Mouse (Mus musculus) midbrain, postnatal 0 days (tissue): ENCODE results near the gene Fbxl17. TPM values are rescaled to one million over a fixed set of nuclear protein-coding genes. Genes with fewer than 3 reads are reported as not detected.

Experiments used
- ATAC-seq: fragments of 200-750 bp; cut with Nextera tagmentation; 2 replicates; pipeline ENCODE4 v1.8.0; 2017; ENCODE audit warnings: moderate number of reproducible peaks, mild to moderate bottlenecking, moderate TSS enrichment, moderate library complexity; ENCODE audit not compliant: low FRiP score
- DNase-seq: peaks from one replicate; pipeline ENCODE4 v3.0.0-alpha.2; 2015; ENCODE audit warnings: low spot score
- H3K27ac ChIP-seq: fragments of 300-500 bp; sonication (generic); 2 replicates; pipeline ENCODE4 v1.5.1; 2014; ENCODE audit warnings: low read depth, mild to moderate bottlenecking, low read length, mixed read lengths
- H3K27me3 ChIP-seq: fragments of 300-500 bp; sonication (generic); 2 replicates; pipeline ENCODE4 v1.6.1; 2014; ENCODE audit warnings: low read length, control low read depth, mixed read lengths; ENCODE audit not compliant: insufficient read depth
- H3K36me3 ChIP-seq: fragments of 300-500 bp; sonication (generic); 2 replicates; pipeline ENCODE4 v1.6.1; 2014; ENCODE audit warnings: low read length, control low read depth, mixed read lengths; ENCODE audit not compliant: insufficient read depth
- H3K4me1 ChIP-seq: fragments of 300-500 bp; sonication (generic); 2 replicates; pipeline ENCODE4 v1.6.1; 2014; ENCODE audit warnings: mild to moderate bottlenecking, control low read depth, antibody characterized with exemption, low read length, mixed read lengths; ENCODE audit not compliant: insufficient read depth
- H3K4me2 ChIP-seq: fragments of 300-500 bp; sonication (generic); 2 replicates; pipeline ENCODE4 v1.6.1; 2014; ENCODE audit warnings: low read depth, mild to moderate bottlenecking, low read length, mixed read lengths; ENCODE audit not compliant: poor library complexity, severe bottlenecking
- H3K4me3 ChIP-seq: fragments of 300-500 bp; sonication (generic); 2 replicates; pipeline ENCODE4 v1.5.1; 2014; ENCODE audit warnings: low read depth, mild to moderate bottlenecking, low read length, moderate library complexity
- H3K9ac ChIP-seq: fragments of 300-500 bp; sonication (generic); replicated peaks from 2 replicates; pipeline ENCODE4 v1.6.1; 2014; ENCODE audit warnings: mild to moderate bottlenecking, low read length, moderate library complexity, mixed read lengths; ENCODE audit not compliant: poor library complexity, severe bottlenecking
- H3K9me3 ChIP-seq: fragments of 300-500 bp; sonication (generic); 2 replicates; pipeline ENCODE4 v1.6.1; 2016; ENCODE audit warnings: low read length, control low read depth
- CTCF ChIP-seq: IDR thresholded peaks from 2 replicates; pipeline ENCODE4 v1.5.1; 2016; ENCODE audit warnings: antibody characterized with exemption, mild to moderate bottlenecking
- WGBS: fragments of 180-500 bp; shearing (Covaris S2); extraction: QIAGEN DNeasy Blood & Tissue Kit; methylation state at CpG from one replicate; pipeline ENCODE4 v1.1.7; 2014; 5-methylcytosine and 5-hydroxymethylcytosine counted together
- polyA plus RNA-seq: library from polyadenylated mRNA; unstranded; fragments of >200 nt; fragmentation: Nextera tagmentation; extraction: Ambion mirVana; gene quantifications from 2 replicates; pipeline ENCODE4 v1.2.1, GENCODE M21; 2015
- total RNA-seq: library from RNA; depleted of rRNA; stranded (reverse); fragments of >200 nt; gene quantifications from 2 replicates; pipeline ENCODE4 v1.2.3, GENCODE M21; 2014

Gene Fbxl17
- total and polyA plus RNA-seq, 2 experiments from 2014 or later: 16.6 to 39.2 TPM

DNA sequence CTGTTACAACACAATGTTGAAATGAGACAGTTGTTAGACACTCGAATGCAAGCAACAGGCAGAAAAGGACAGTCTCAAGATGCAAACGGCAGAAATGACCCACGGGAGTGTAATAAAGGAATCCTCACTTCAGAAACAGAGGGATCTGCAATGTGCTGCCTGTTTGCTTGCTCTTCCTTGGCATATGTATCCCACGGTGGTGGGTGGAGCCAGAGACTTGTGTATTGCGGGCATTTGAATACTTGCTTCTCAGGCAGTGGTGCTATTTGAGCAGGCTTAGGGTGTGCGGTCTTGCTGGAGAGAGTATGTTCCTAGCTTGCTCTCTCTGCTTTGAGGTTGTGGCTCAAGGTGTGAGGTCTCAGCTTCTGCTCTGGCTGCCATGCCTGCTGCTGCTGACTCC is 228.8 kb downstream of the Fbxl17 start:
- Histone ChIP-seq H3K27me3 (no peaks in the 10 kb centered on the region), H3K36me3 (no peaks in the 10 kb centered on the region), H3K9me3 (no peaks in the 10 kb centered on the region), H3K4me1 (no peaks in the 10 kb centered on the region), H3K4me2 (no peak overlapping the region), H3K4me3 (no peak overlapping the region), H3K9ac (no peak overlapping the region), H3K27ac (no peak overlapping the region)
- no peak for TF ChIP-seq CTCF
- DNase-seq (no peak), ATAC-seq (no peak)
- WGBS: 71% methylated on average over 6 of the region's 6 CpGs

DNA sequence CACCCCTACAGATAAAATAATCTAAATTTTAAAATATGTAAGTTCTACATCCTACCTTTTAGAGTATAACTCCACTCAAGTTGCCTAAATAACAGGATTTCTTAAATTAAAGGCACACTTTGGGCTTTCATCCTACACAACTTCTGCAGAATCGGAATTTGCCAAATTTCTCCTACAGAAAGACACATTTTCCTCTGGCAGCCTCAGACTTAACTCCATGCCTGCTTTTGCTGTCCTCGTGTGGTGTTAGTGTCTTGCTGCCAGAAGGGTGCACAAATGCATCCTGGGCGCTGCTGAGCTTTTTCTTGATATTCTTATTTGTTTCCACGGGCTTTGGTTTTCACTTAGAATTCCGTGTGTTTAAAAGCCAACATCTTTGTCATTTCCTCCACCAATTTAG is 229.3 kb downstream of the Fbxl17 start:
- no peak for ATAC-seq

DNA sequence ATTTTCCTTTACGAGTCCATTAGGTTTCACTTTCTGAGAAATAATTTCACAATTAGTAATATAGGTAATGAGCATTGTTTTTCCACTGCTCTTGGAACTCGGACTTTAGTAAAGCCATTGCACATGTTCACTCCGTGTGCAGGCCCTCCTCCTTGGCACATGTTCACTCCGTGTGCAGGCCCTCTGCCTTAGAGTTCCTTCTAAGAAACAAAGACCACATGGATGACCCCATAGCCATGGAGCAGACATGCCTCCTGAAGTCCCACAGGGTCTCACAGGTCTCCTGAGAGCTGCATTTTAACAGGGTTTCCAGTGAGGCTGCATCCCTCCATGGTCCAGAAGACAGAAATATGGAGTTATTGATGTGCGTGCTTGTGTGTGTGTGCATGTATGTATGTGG is 237.1 kb downstream of the Fbxl17 start:
- Histone ChIP-seq H3K9me3 (no peaks in the 10 kb centered on the region), H3K4me3 (no peak overlapping the region), H3K9ac (no peak overlapping the region), H3K36me3 (no peaks in the 10 kb centered on the region), H3K27ac (no peak overlapping the region), H3K4me1 (no peaks in the 10 kb centered on the region), H3K4me2 (no peak overlapping the region), H3K27me3 (no peaks in the 10 kb centered on the region)
- TF ChIP-seq CTCF: no peak
- DNase-seq (no peak), ATAC-seq (no peak)
- 91% methylated on average over 5 of the region's 5 CpGs for WGBS

More for the DNA sequence above, 229.3 kb downstream of the Fbxl17 start:
- DNase-seq: no peak
- 85% methylated on average over 5 of the region's 5 CpGs for WGBS
- H3K9ac ChIP-seq: no peak overlapping the region
- no peak for TF ChIP-seq CTCF
- H3K4me1 ChIP-seq: no peaks in the 10 kb centered on the region
- H3K4me2 ChIP-seq: no peak overlapping the region
- no peaks in the 10 kb centered on the region for H3K9me3 ChIP-seq
- H3K27me3 ChIP-seq: no peaks in the 10 kb centered on the region
- H3K27ac ChIP-seq: no peak overlapping the region
- no peaks in the 10 kb centered on the region for H3K36me3 ChIP-seq
- H3K4me3 ChIP-seq: no peak overlapping the region

DNA sequence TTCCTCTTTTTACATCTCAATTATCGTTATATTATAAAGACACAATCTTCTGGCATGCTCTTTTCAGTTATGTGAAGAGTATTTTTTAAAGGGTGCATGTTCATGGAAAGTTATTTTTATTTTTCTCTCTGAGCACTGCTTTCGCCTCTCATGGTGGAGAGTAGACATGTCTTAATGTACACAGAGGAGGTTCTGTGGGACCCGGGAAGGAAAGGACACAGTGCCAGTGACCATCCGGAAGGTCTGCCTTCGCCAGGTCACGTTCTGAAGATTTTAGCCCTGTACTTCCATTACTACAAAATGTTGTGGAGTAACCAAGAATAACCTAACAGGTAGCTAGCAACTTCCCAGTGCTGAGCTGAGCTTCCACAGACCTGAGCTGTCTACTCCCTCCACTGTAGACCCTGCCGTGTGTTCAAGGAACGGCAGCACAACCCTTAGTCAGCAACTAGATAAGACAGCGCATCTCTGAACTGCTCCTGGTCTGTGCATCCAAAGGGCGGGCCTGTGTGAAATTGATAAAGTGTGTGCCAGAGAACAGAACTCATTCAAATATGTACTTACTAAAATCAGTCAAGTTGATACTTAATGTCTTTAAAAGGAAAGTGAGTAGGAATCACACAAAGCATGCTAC is 238.2 kb downstream of the Fbxl17 start:
- no peak for TF ChIP-seq CTCF
- Histone ChIP-seq H3K4me1 (no peaks in the 10 kb centered on the region), H3K4me3 (no peak overlapping the region), H3K27me3 (no peaks in the 10 kb centered on the region), H3K9me3 (no peaks in the 10 kb centered on the region), H3K4me2 (no peak overlapping the region), H3K27ac (no peak overlapping the region), H3K36me3 (no peaks in the 10 kb centered on the region), H3K9ac (no peak overlapping the region)
- no peak for DNase-seq
- no peak for ATAC-seq
- WGBS: 89% methylated on average over 10 of the region's 10 CpGs

DNA sequence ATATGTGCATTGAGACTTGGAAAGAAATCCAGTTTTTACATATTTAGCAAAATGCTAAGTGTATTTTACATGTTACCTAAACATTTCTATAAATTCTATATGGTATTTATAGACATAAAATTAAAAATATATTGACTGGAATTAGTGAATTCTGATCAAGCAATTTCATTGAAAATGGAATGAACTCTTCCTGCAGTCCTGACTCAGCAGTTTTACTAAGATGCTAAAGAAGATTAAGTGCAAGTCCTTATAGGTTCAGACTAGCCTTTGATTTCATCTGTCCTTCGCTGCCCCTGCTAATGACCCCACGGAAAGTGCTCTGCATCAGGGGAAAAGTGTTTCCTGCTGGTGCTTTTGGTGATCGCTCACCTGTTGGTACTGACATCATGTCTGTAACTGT is 240.7 kb downstream of the Fbxl17 start:
- Histone ChIP-seq H3K4me2 (no peak overlapping the region), H3K9me3 (no peaks in the 10 kb centered on the region), H3K27ac (no peak overlapping the region), H3K36me3 (no peaks in the 10 kb centered on the region), H3K9ac (no peak overlapping the region), H3K4me1 (no peaks in the 10 kb centered on the region), H3K27me3 (no peaks in the 10 kb centered on the region), H3K4me3 (no peak overlapping the region)
- DNase-seq (no peak), ATAC-seq (no peak)
- WGBS: 84% methylated on average over 3 of the region's 3 CpGs
- no peak for TF ChIP-seq CTCF

DNA sequence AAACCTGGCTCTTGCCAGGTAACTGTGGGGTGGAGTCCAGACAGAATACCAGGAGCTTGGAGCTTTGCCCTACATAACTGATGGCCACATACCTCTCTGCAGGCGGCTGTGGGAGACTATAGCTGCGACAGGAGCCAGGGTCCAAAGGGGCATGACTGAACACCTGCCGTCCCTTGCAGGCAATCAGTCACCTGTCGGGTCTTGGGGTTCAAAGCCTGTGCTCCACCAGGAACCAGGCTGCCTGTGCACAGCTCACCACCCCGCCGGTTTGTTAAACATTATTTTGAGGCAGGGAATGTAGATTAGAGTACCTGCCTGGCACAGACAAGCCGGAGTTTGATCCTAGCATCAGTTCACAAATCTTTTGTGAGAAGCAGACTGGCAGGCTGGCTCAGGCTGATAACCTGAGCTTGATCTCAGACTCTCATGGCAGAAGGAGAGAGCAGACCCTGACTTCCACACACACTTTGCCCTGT is 253.6 kb downstream of the Fbxl17 start:
- no peaks in the 10 kb centered on the region for H3K36me3 ChIP-seq
- ATAC-seq (no peak), DNase-seq (no peak)
- H3K4me2 ChIP-seq: no peak overlapping the region
- H3K4me3 ChIP-seq: no peak overlapping the region
- no peak overlapping the region for H3K9ac ChIP-seq
- H3K4me1 ChIP-seq: no peaks in the 10 kb centered on the region
- WGBS: 95% methylated on average over 7 of the region's 7 CpGs
- TF ChIP-seq CTCF: no peak
- H3K9me3 ChIP-seq: no peaks in the 10 kb centered on the region
- no peak overlapping the region for H3K27ac ChIP-seq
- H3K27me3 ChIP-seq: no peaks in the 10 kb centered on the region
